Mouse (Mus musculus) MEL (cell line): ENCODE measurements around the gene Zfpm1.

Source experiments
- BHLHE40 ChIP-seq: IDR thresholded peaks from 2 replicates; pipeline ENCODE4 v1.6.1; 2012; ENCODE audit warnings: low read depth, mild to moderate bottlenecking, inconsistent platforms, low read length, improper control_type of control experiment, borderline replicate concordance
- CHD1 ChIP-seq: IDR thresholded peaks from 2 replicates; pipeline ENCODE4 v1.6.1; 2012; ENCODE audit warnings: low read depth, mild to moderate bottlenecking, inconsistent platforms, low read length, improper control_type of control experiment
- EP300 ChIP-seq, 2 experiments: IDR thresholded peaks; 2 replicates each; pipeline ENCODE4 v1.6.1; 2011; ENCODE audit warnings: improper control_type of control experiment in 2 of 2, low read length in 2 of 2, low read depth in 1 of 2, mild to moderate bottlenecking in 1 of 2
- GATA1 ChIP-seq: IDR thresholded peaks from 2 replicates; pipeline ENCODE4 v1.6.1; 2011; ENCODE audit warnings: low read depth, low read length, improper control_type of control experiment
- NRF1 ChIP-seq: IDR thresholded peaks from 2 replicates; pipeline ENCODE4 v1.6.1; 2014; ENCODE audit warnings: low read depth, mild to moderate bottlenecking, inconsistent platforms, low read length, improper control_type of control experiment, moderate library complexity; ENCODE audit not compliant: poor library complexity, insufficient read depth, severe bottlenecking
- POLR2A ChIP-seq, 2 experiments: IDR thresholded peaks; 2 replicates each; pipeline ENCODE4 v1.6.1; 2011 to 2012; ENCODE audit warnings: low read length in 2 of 2, mild to moderate bottlenecking in 2 of 2, control low read depth in 1 of 2, improper control_type of control experiment in 1 of 2, low read depth in 1 of 2, moderate library complexity in 1 of 2; ENCODE audit not compliant: control insufficient read depth in 1 of 2, insufficient read depth in 1 of 2, poor library complexity in 1 of 2
- POLR2AphosphoS2 ChIP-seq: IDR thresholded peaks from 2 replicates; pipeline ENCODE4 v1.6.1; 2011; ENCODE audit warnings: low read length, improper control_type of control experiment
- TCF12 ChIP-seq: IDR thresholded peaks from 2 replicates; pipeline ENCODE4 v1.6.1; 2014; ENCODE audit warnings: low read depth, mild to moderate bottlenecking, inconsistent platforms, low read length, improper control_type of control experiment, moderate library complexity
- ZC3H11A ChIP-seq: IDR thresholded peaks from 2 replicates; pipeline ENCODE4 v1.6.1; 2012; ENCODE audit warnings: low read depth, mild to moderate bottlenecking, inconsistent platforms, low read length, improper control_type of control experiment

- TF ChIP-seq POLR2AphosphoS2 (no peak), POLR2A (IDR thresholded peaks at IDR 0.05; ENCODE audit: control insufficient read depth in 1 of 2, insufficient read depth in 1 of 2, low read depth in 1 of 2, low read length in 2 of 2, poor library complexity in 1 of 2) (no peak), ZC3H11A (no peak), GATA1 (no peak), EP300 (IDR thresholded peaks at IDR 0.05; ENCODE audit: low read depth in 1 of 2, low read length in 2 of 2) (no peak), TCF12 (no peak), NRF1 (no peak), BHLHE40 (no peak), CHD1 (no peak)
Measured at GRCm38 (mm10) chr8:122360696-122361416, 78.9 kb downstream of the Zfpm1 start, which contains the start of gene Trhr2.
